Mouse (Mus musculus): ENCODE measurements around the gene Ctrc. TPM values are rescaled to one million over a fixed set of nuclear protein-coding genes. Genes with fewer than 3 reads are reported as not detected.

The Ctrc gene
- polyA plus RNA-seq, 1 experiment = 13.9 TPM

DNA sequence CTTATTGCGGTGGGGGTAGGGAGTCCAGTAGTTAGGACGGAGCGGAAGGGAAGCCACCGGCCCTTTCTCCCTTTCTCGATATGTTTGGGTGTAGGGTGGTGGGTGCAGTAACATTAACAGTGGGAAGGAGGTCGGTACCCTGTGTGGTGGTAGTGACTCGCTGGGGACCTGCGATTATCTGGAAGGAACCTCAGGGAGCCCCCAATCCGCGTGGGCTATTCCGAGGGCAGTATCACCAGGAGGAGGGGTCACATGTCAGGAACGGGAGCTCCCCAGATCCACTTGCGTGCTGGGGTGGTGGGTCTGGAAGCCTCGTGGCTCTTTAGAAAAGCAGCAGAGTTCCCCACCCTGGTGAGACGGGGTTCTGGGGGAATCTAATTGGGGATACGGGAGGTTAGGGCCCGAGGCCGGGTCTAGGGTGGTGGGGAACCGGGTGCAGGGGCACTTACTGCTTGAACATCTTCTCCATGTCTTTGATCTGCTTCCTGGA, 28.0 kb upstream of the Ctrc start:
- TF ChIP-seq POLR2A (IDR thresholded peaks at IDR 0.05; ENCODE audit: low read depth, low read length) (no peak), CTCF (IDR thresholded peaks at IDR 0.05; ENCODE audit: extremely low read depth, insufficient read length, insufficient replicate concordance, low read depth, low read length) (no peak)
- Histone ChIP-seq H3K27me3 (ENCODE audit: control insufficient read depth, insufficient read depth, low read length) (no peaks in the 10 kb centered on the region), H3K36me3 (ENCODE audit: control insufficient read depth, insufficient read depth, low read length) (peaks cover 21% of the 10 kb centered on the region), H3K27ac (ENCODE audit: insufficient read depth, low read depth, low read length) (peak overlapping the region; percentile 95), H3K4me1 (ENCODE audit: control insufficient read depth, insufficient read depth, insufficient read length, low read length) (peaks cover 30% of the 10 kb centered on the region), H3K4me3 (ENCODE audit: low read depth, low read length) (peak overlapping the region; percentile 88)
- under 1% methylated on average over 19 of the region's 19 CpGs for WGBS

DNA sequence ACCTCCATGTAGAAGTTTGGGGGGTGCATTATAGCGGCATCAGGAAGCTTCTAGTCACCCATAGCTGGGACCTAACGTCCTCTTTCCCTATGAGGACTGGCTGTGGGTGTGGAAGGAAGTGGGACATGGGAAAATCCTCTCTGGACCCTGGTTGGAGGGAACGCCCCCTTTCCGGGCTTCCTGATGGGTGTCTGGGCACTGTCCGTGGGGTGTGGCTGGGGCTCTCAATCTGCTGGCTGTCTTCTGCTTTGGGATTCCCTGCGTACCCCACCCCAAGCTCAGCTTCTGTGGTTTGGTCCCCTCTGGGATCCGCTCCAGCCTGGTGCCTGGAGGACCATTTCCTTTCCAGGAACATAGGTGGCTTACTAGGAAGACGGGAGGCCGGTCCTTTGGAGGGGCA, 26.8 kb upstream of the Ctrc start:
- WGBS = 27% methylated on average over 9 of the region's 9 CpGs
- Histone ChIP-seq H3K27me3 (ENCODE audit: control insufficient read depth, insufficient read depth, low read length) (no peaks in the 10 kb centered on the region), H3K4me1 (ENCODE audit: control insufficient read depth, insufficient read depth, insufficient read length, low read length) (peaks cover 37% of the 10 kb centered on the region), H3K27ac (ENCODE audit: insufficient read depth, low read depth, low read length) (peak overlapping the region; percentile 95), H3K4me3 (ENCODE audit: low read depth, low read length) (peak overlapping the region; percentile 88), H3K36me3 (ENCODE audit: control insufficient read depth, insufficient read depth, low read length) (peaks cover 30% of the 10 kb centered on the region)
- TF ChIP-seq POLR2A (IDR thresholded peaks at IDR 0.05; ENCODE audit: low read depth, low read length) (0 out of 2 replicates have a peak, but pooled peaks have one; percentile 3), CTCF (IDR thresholded peaks at IDR 0.05; ENCODE audit: extremely low read depth, insufficient read length, insufficient replicate concordance, low read depth, low read length) (no peak)

DNA sequence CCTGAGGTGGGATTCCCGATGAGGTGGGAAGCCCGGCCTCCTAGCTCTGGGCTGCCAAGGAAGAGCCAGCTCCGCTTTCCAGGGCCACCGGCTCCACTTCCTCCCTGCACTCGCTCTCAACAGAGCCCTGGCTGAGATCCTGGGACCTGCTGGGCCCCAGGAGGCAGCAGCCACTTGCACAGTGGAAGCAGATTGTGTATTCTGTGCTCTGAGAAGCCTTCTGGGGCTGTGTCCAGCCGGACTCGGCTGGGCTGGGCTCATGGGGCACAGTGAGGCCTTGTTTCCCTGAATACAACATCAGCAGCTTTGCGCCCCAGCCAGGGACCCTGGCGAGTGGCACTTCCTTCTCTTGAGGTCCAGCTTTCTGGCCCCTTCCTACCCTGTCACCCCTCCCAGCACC, 25.8 kb upstream of the Ctrc start:
- Histone ChIP-seq H3K27ac (ENCODE audit: insufficient read depth, low read depth, low read length) (peak overlapping the region; percentile 95), H3K36me3 (ENCODE audit: control insufficient read depth, insufficient read depth, low read length) (peaks cover 32% of the 10 kb centered on the region), H3K27me3 (ENCODE audit: control insufficient read depth, insufficient read depth, low read length) (no peaks in the 10 kb centered on the region), H3K4me3 (ENCODE audit: low read depth, low read length) (peak overlapping the region; percentile 88), H3K4me1 (ENCODE audit: control insufficient read depth, insufficient read depth, insufficient read length, low read length) (peaks cover 47% of the 10 kb centered on the region)
- TF ChIP-seq POLR2A (IDR thresholded peaks at IDR 0.05; ENCODE audit: low read depth, low read length) = no peak
- TF ChIP-seq CTCF (IDR thresholded peaks at IDR 0.05; ENCODE audit: extremely low read depth, insufficient read length, insufficient replicate concordance, low read depth, low read length) = no peak
- WGBS = 62% methylated on average over 9 of the region's 9 CpGs

DNA sequence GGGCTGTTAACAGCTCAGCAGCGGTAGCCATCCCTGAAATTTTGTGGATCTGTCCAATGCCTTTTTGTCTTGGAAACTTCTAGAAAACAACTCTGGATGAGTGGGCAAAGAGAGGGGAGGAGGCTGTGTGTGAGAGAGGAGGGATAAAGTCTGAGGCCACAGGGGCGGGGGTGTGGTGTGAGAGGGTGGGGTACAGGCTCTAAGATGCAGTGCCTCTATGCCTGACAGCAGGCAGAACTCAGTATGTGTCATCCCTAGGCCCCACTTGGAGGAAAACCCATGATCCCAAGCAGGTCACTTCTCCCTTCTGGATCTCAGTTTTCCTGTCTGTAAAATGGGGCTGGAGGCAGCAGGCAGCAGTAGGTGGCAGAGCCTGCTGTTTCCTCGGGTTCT, 25.2 kb upstream of the Ctrc start:
- Histone ChIP-seq H3K36me3 (ENCODE audit: control insufficient read depth, insufficient read depth, low read length) (peaks cover 32% of the 10 kb centered on the region), H3K27me3 (ENCODE audit: control insufficient read depth, insufficient read depth, low read length) (no peaks in the 10 kb centered on the region), H3K4me3 (ENCODE audit: low read depth, low read length) (peak overlapping the region; percentile 88), H3K4me1 (ENCODE audit: control insufficient read depth, insufficient read depth, insufficient read length, low read length) (peaks cover 53% of the 10 kb centered on the region), H3K27ac (ENCODE audit: insufficient read depth, low read depth, low read length) (peak overlapping the region; percentile 95)
- 44% methylated on average over 3 of the region's 3 CpGs for WGBS
- TF ChIP-seq CTCF (IDR thresholded peaks at IDR 0.05; ENCODE audit: extremely low read depth, insufficient read length, insufficient replicate concordance, low read depth, low read length) (no peak), POLR2A (IDR thresholded peaks at IDR 0.05; ENCODE audit: low read depth, low read length) (no peak; the same call in 1 of the 2 replicates)

DNA sequence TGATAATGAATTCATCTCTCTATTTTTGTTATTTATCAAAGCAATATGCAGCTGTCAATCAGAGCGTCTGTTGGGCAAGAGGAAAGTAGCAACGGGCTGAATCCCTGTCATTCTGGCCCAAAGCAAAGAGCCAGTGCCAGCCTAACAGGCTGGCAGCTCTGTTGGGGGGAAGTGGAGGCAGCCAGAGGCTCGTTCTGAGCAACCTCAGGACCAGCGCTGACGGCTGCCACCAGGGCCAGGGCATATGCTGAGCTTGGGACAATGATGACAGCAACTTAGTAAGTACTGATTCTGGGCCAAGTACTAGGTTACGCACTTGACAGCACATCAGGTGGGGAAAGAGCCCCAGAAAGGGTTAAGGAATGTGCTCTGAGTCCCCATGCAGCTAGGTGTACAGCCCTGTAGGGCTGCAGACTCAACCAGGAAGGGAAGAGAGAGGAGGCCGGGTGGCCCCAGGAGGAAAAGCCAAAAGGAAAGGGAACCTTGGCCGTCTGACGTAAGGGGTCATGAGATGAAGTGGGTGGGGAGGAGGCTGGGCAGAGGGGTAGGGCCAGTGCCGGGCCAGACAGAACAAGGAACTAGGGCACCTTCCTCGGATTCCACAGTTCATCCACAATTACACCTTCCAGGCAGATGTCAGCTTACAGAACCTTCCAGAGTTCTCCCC, 24.6 kb upstream of the Ctrc start:
- H3K27ac ChIP-seq (ENCODE audit: insufficient read depth, low read depth, low read length) = peak overlapping the region; percentile 95
- H3K4me1 ChIP-seq (ENCODE audit: control insufficient read depth, insufficient read depth, insufficient read length, low read length) = peaks cover 55% of the 10 kb centered on the region
- H3K36me3 ChIP-seq (ENCODE audit: control insufficient read depth, insufficient read depth, low read length) = peaks cover 33% of the 10 kb centered on the region
- 43% methylated on average over 11 of the region's 11 CpGs for WGBS
- no peak for TF ChIP-seq POLR2A (IDR thresholded peaks at IDR 0.05; ENCODE audit: low read depth, low read length)
- TF ChIP-seq CTCF (IDR thresholded peaks at IDR 0.05; ENCODE audit: extremely low read depth, insufficient read length, insufficient replicate concordance, low read depth, low read length) = no peak
- H3K27me3 ChIP-seq (ENCODE audit: control insufficient read depth, insufficient read depth, low read length) = no peaks in the 10 kb centered on the region
- peak overlapping the region; percentile 88 for H3K4me3 ChIP-seq (ENCODE audit: low read depth, low read length)

DNA sequence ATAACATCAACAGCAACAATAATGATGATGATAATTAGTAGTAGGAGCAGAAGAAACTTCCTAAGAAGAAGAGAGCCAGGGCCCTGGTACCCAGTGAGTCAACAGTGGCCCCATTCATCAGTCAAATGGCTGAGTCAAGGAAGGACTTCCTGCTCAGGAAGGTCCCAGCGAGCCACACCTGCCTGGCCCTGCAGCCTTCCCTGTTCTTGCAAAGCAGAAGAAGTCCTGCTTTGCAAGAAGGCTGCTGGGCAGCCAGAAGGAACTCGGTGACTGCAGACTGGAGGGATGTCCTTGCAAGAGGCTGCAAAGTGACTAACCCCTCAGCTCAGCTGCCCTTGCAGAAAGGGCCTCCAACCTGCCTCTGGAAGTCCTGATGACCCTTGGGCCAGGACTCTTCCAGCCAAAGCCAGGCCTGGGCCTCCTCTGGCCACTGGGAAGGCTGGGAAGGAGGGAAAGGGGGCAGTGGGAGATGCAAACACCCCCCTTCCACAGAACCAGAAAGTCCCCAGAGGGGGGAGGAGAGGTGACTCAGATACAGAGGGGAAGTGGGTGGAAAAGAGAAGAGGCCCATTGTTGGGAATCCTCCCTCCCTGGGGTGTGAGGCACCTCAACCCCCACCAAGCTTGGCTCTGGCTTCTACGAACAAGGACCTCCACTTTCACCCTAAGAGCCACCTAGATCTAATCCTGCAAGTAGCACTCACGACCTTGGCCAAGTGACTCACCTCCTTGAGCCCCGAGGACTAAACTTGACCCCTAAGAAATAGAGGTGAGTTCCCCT, 23.5 kb upstream of the Ctrc start:
- peak overlapping the region; percentile 57 for H3K27ac ChIP-seq (ENCODE audit: insufficient read depth, low read depth, low read length)
- 42% methylated on average over 5 of the region's 5 CpGs for WGBS
- TF ChIP-seq CTCF (IDR thresholded peaks at IDR 0.05; ENCODE audit: extremely low read depth, insufficient read length, insufficient replicate concordance, low read depth, low read length) (no peak), POLR2A (IDR thresholded peaks at IDR 0.05; ENCODE audit: low read depth, low read length) (no peak; the same call in 1 of the 2 replicates)
- H3K36me3 ChIP-seq (ENCODE audit: control insufficient read depth, insufficient read depth, low read length) = peaks cover 37% of the 10 kb centered on the region
- H3K27me3 ChIP-seq (ENCODE audit: control insufficient read depth, insufficient read depth, low read length) = no peaks in the 10 kb centered on the region
- H3K4me1 ChIP-seq (ENCODE audit: control insufficient read depth, insufficient read depth, insufficient read length, low read length) = peaks cover 60% of the 10 kb centered on the region
- no peak overlapping the region for H3K4me3 ChIP-seq (ENCODE audit: low read depth, low read length)

DNA sequence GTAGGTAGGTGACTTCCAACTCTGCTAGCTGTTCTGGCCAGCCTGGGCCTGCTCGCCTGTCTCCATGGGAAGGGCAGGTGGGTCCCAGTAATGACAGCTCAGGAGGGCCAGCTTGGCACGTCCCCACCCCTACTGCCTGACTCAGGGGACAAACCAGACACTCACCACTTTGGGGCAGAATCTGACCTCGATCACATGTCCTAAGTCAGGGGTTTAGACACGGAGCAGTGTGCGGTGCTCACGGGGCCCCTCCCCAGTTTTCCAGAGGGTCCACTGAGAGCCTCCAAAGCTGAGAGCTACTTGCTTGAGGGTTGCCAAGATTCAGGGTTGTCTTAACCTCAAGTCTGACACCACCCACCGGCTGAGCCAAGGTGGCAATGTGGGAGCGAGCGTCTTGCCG, 21.9 kb upstream of the Ctrc start:
- no peak overlapping the region for H3K4me3 ChIP-seq (ENCODE audit: low read depth, low read length)
- no peak for TF ChIP-seq CTCF (IDR thresholded peaks at IDR 0.05; ENCODE audit: extremely low read depth, insufficient read length, insufficient replicate concordance, low read depth, low read length)
- TF ChIP-seq POLR2A (IDR thresholded peaks at IDR 0.05; ENCODE audit: low read depth, low read length) = no peak
- H3K36me3 ChIP-seq (ENCODE audit: control insufficient read depth, insufficient read depth, low read length) = peaks cover 46% of the 10 kb centered on the region
- H3K27me3 ChIP-seq (ENCODE audit: control insufficient read depth, insufficient read depth, low read length) = no peaks in the 10 kb centered on the region
- H3K4me1 ChIP-seq (ENCODE audit: control insufficient read depth, insufficient read depth, insufficient read length, low read length) = peaks cover 75% of the 10 kb centered on the region
- 87% methylated on average over 10 of the region's 10 CpGs for WGBS
- peak overlapping the region; percentile 45 for H3K27ac ChIP-seq (ENCODE audit: insufficient read depth, low read depth, low read length)

Measured in small intestine, adult 2 months (tissue).